Mouse (Mus musculus) gastrocnemius, postnatal 25 days (tissue): Measurements from ENCODE around the gene Olfr194. TPM values are rescaled to one million over a fixed set of nuclear protein-coding genes. Genes with fewer than 3 reads are reported as not detected.
"Not testable (repeated sequence)": the region's sequence is repeated elsewhere in the genome, so short reads cannot be mapped to it uniquely, and the experiment has no call there.

ENCODE experiments used
- DNase-seq: peaks from one replicate; pipeline ENCODE4 v3.0.0; 2022
- long read RNA-seq, 2 experiments: library from polyadenylated mRNA; stranded (forward); transcript quantifications; one replicate each; pipeline ENCODE4 v2.0.0; 2021
- total RNA-seq, 2 experiments: library from RNA; stranded (reverse); gene quantifications; 1 replicate in 1 of 2; 2 replicates in 1 of 2; pipeline ENCODE4 v1.2.3; 2021

Gene Olfr194
- not detected for total RNA-seq
- long read RNA-seq, experiment 1 = 0 reads
- long read RNA-seq, experiment 2 = 0 reads

- DNase-seq = no peak
Measured at GRCm38 (mm10) chr16:59120969-59121368, at the start of gene Olfr194. Olfr194 (minus strand) TSS chr16:59121069.

- DNase-seq = no peak
Measured at GRCm38 (mm10) chr16:59170354-59170753, 49.5 kb upstream of the Olfr194 start, which contains the start of gene Olfr196. Olfr196 (minus strand) TSS chr16:59170454.

- DNase-seq = no peak
Measured at GRCm38 (mm10) chr16:59151996-59152395, 31.1 kb upstream of the Olfr194 start.

GRCm38 (mm10) chr16:59146746-59147145 lies 25.9 kb upstream of the Olfr194 start, which contains the start of gene Olfr195:
Olfr195 (plus strand) TSS chr16:59147046.
- DNase-seq = no peak

GRCm38 (mm10) chr16:59141105-59141504 lies 20.2 kb upstream of the Olfr194 start:
- no peak for DNase-seq

- DNase-seq = no peak
Measured at GRCm38 (mm10) chr16:59130740-59131139, 9.9 kb upstream of the Olfr194 start.

- DNase-seq = no peak
Measured at GRCm38 (mm10) chr16:59111781-59112180, 9.1 kb downstream of the Olfr194 start, which contains the start of gene Olfr193. Olfr193 (minus strand) TSS chr16:59111881.

GRCm38 (mm10) chr16:59108522-59108921 lies 12.3 kb downstream of the Olfr194 start:
- not testable (repeated sequence) for DNase-seq

- no peak for DNase-seq
Measured at GRCm38 (mm10) chr16:59105312-59105711, 15.6 kb downstream of the Olfr194 start.

- DNase-seq = not testable (repeated sequence)
Measured at GRCm38 (mm10) chr16:59089722-59090121, 31.1 kb downstream of the Olfr194 start, which contains the start of gene Olfr191. Olfr191 (minus strand) TSS chr16:59089822.

- not testable (repeated sequence) for DNase-seq
Measured at GRCm38 (mm10) chr16:59081113-59081512, 39.8 kb downstream of the Olfr194 start.

GRCm38 (mm10) chr16:59077905-59078304 lies 43.0 kb downstream of the Olfr194 start, which contains the start of gene Olfr190:
Olfr190 (minus strand) TSS chr16:59078005.
- no peak for DNase-seq

- DNase-seq = no peak
Measured at GRCm38 (mm10) chr16:59073520-59073919, 47.3 kb downstream of the Olfr194 start.

GRCm38 (mm10) chr16:59071755-59072154 lies 49.1 kb downstream of the Olfr194 start:
- DNase-seq = no peak

Other genes starting within 250 kb of the Olfr194 start
- gene Olfr177, start 246.3 kb downstream of the Olfr194 start, total RNA-seq = not detected
- gene Olfr178, start 229.0 kb downstream of the Olfr194 start, total RNA-seq = not detected
- not detected for gene Olfr181, start 192.3 kb downstream of the Olfr194 start, total RNA-seq
- gene Olfr180, start 191.7 kb downstream of the Olfr194 start, total RNA-seq = not detected
- gene Olfr183, start 125.7 kb downstream of the Olfr194 start, total RNA-seq = not detected
- gene Olfr186, start 90.8 kb downstream of the Olfr194 start, total RNA-seq = not detected
- gene Olfr187, start 81.3 kb downstream of the Olfr194 start, total RNA-seq = not detected
- gene Olfr190, start 43.1 kb downstream of the Olfr194 start, total RNA-seq = not detected
- not detected for gene Olfr191, start 31.2 kb downstream of the Olfr194 start, total RNA-seq
- not detected for gene Olfr193, start 9.2 kb downstream of the Olfr194 start, total RNA-seq
- gene Olfr195, start 26.0 kb upstream of the Olfr194 start, total RNA-seq = not detected
- not detected for gene Olfr196, start 49.4 kb upstream of the Olfr194 start, total RNA-seq
- not detected for gene Olfr198, start 82.5 kb upstream of the Olfr194 start, total RNA-seq
- not detected for gene Olfr199, start 98.7 kb upstream of the Olfr194 start, total RNA-seq
- gene Olfr201, start 151.6 kb upstream of the Olfr194 start, total RNA-seq = not detected
- not detected for gene Olfr202, start 165.7 kb upstream of the Olfr194 start, total RNA-seq
- not detected for gene Olfr203, start 177.8 kb upstream of the Olfr194 start, total RNA-seq
- not detected for gene Olfr204, start 197.2 kb upstream of the Olfr194 start, total RNA-seq
- gene Olfr205, start 210.1 kb upstream of the Olfr194 start, total RNA-seq = not detected
- gene Olfr206, start 228.2 kb upstream of the Olfr194 start, total RNA-seq = not detected
- not detected for gene Olfr209, start 242.9 kb upstream of the Olfr194 start, total RNA-seq